Mouse (Mus musculus) heart, postnatal 0 days (tissue): Measurements from ENCODE around the gene Eda. TPM values are rescaled to one million over a fixed set of nuclear protein-coding genes. Genes with fewer than 3 reads are reported as not detected.

Experiments used
- ATAC-seq: fragments of 200-750 bp; cut with Nextera tagmentation; 2 replicates; pipeline ENCODE4 v1.8.0; 2017; ENCODE audit warnings: low read depth, moderate number of reproducible peaks, moderate library complexity; ENCODE audit not compliant: insufficient read depth
- DNase-seq: peaks from one replicate; pipeline ENCODE4 v3.0.0-alpha.2; 2016; ENCODE audit warnings: low spot score
- H3K27ac ChIP-seq: fragments of 300-500 bp; sonication (generic); 2 replicates; pipeline ENCODE4 v1.5.1; 2014; ENCODE audit warnings: low read depth, mild to moderate bottlenecking
- H3K27me3 ChIP-seq: fragments of 300-500 bp; sonication (generic); 2 replicates; pipeline ENCODE4 v1.6.1; 2014; ENCODE audit warnings: low read length, mixed read lengths; ENCODE audit not compliant: control insufficient read depth, insufficient read depth
- H3K36me3 ChIP-seq: fragments of 300-500 bp; sonication (generic); replicated peaks from 2 replicates; pipeline ENCODE4 v1.6.1; 2014; ENCODE audit warnings: low read length, mixed read lengths; ENCODE audit not compliant: control insufficient read depth, insufficient read depth
- H3K4me1 ChIP-seq: fragments of 300-500 bp; sonication (generic); 2 replicates; pipeline ENCODE4 v1.6.1; 2014; ENCODE audit warnings: antibody characterized with exemption; ENCODE audit not compliant: control insufficient read depth, insufficient read depth
- H3K4me2 ChIP-seq: fragments of 300-500 bp; sonication (generic); 2 replicates; pipeline ENCODE4 v1.6.1; 2014; ENCODE audit warnings: low read depth, mild to moderate bottlenecking, low read length, moderate library complexity
- H3K4me3 ChIP-seq: fragments of 300-500 bp; sonication (generic); 2 replicates; pipeline ENCODE4 v1.5.1; 2014; ENCODE audit warnings: low read depth, low read length
- H3K9ac ChIP-seq: fragments of 300-500 bp; sonication (generic); replicated peaks from 2 replicates; pipeline ENCODE4 v1.6.1; 2014; ENCODE audit warnings: low read depth, low read length, mixed read lengths
- H3K9me3 ChIP-seq: fragments of 300-500 bp; sonication (generic); replicated peaks from 2 replicates; pipeline ENCODE4 v1.6.1; 2016; ENCODE audit warnings: low read length; ENCODE audit not compliant: control insufficient read depth
- CTCF ChIP-seq: IDR thresholded peaks from 2 replicates; pipeline ENCODE4 v1.5.1; 2016; ENCODE audit warnings: antibody characterized with exemption, control low read depth, low read depth
- EP300 ChIP-seq: IDR thresholded peaks from 2 replicates; pipeline ENCODE4 v1.6.1; 2016; ENCODE audit warnings: antibody characterized with exemption, low read depth
- WGBS: fragments of 180-500 bp; shearing (Covaris S2); extraction: QIAGEN DNeasy Blood & Tissue Kit; methylation state at CpG from one replicate; pipeline ENCODE4 v1.1.7; 2014; 5-methylcytosine and 5-hydroxymethylcytosine counted together
- polyA plus RNA-seq: library from polyadenylated mRNA; unstranded; fragments of >200 nt; fragmentation: Nextera tagmentation; extraction: Ambion mirVana; gene quantifications from 2 replicates; pipeline ENCODE4 v1.2.1, GENCODE M21; 2015
- total RNA-seq: library from RNA; depleted of rRNA; stranded (reverse); fragments of >200 nt; gene quantifications from 2 replicates; pipeline ENCODE4 v1.2.3, GENCODE M21; 2014; ENCODE audit warnings: low replicate concordance

Gene Eda
- total and polyA plus RNA-seq, 2 experiments from 2014 or later: 1.9 to 4.2 TPM

GRCm38 (mm10) chrX:100389887-100390286 lies 414.5 kb downstream of the Eda start:
- Histone ChIP-seq H3K4me2 (no peak overlapping the region), H3K9me3 (no peaks in the 10 kb centered on the region), H3K4me1 (no peaks in the 10 kb centered on the region), H3K4me3 (no peak overlapping the region), H3K27me3 (no peaks in the 10 kb centered on the region), H3K9ac (no peak overlapping the region), H3K27ac (no peak overlapping the region), H3K36me3 (no peaks in the 10 kb centered on the region)
- no peak for DNase-seq
- ATAC-seq: no peak
- TF ChIP-seq CTCF: no peak
- TF ChIP-seq EP300: no peak
- 94% methylated on average over 1 of the region's 1 CpGs for WGBS

- DNase-seq (peak; percentile 30), ATAC-seq (no peak)
- no peaks in the 10 kb centered on the region for H3K36me3 ChIP-seq
- H3K9me3 ChIP-seq: no peaks in the 10 kb centered on the region
- no peak overlapping the region for H3K9ac ChIP-seq
- no peak overlapping the region for H3K4me2 ChIP-seq
- WGBS: 29% methylated on average over 6 of the region's 6 CpGs
- H3K27ac ChIP-seq: no peak overlapping the region
- no peaks in the 10 kb centered on the region for H3K27me3 ChIP-seq
- H3K4me3 ChIP-seq: no peak overlapping the region
- TF ChIP-seq EP300 (no peak), CTCF (peak; percentile 71)
- H3K4me1 ChIP-seq: no peaks in the 10 kb centered on the region
These were observed 416.9 kb downstream of the Eda start for GRCm38 (mm10) chrX:100392304-100392703.

- no peak overlapping the region for H3K4me3 ChIP-seq
- H3K36me3 ChIP-seq: no peaks in the 10 kb centered on the region
- H3K4me1 ChIP-seq: no peaks in the 10 kb centered on the region
- H3K9me3 ChIP-seq: no peaks in the 10 kb centered on the region
- H3K27ac ChIP-seq: no peak overlapping the region
- WGBS: 58% methylated on average over 7 of the region's 7 CpGs
- H3K27me3 ChIP-seq: no peaks in the 10 kb centered on the region
- H3K9ac ChIP-seq: no peak overlapping the region
- H3K4me2 ChIP-seq: no peak overlapping the region
- no peak for DNase-seq
- ATAC-seq: no peak
- TF ChIP-seq CTCF (no peak), EP300 (no peak)
These were observed 418.9 kb downstream of the Eda start for GRCm38 (mm10) chrX:100394223-100394861.

GRCm38 (mm10) chrX:100395026-100395425 lies 419.6 kb downstream of the Eda start:
- Histone ChIP-seq H3K4me3 (no peak overlapping the region), H3K36me3 (no peaks in the 10 kb centered on the region), H3K9me3 (no peaks in the 10 kb centered on the region), H3K4me1 (no peaks in the 10 kb centered on the region), H3K4me2 (no peak overlapping the region), H3K27me3 (no peaks in the 10 kb centered on the region), H3K9ac (no peak overlapping the region), H3K27ac (no peak overlapping the region)
- DNase-seq (no peak), ATAC-seq (no peak)
- 73% methylated on average over 8 of the region's 8 CpGs for WGBS
- TF ChIP-seq CTCF (peak; percentile 32), EP300 (no peak)

- no peak for ATAC-seq
- TF ChIP-seq EP300 (no peak), CTCF (no peak)
These were observed 425.5 kb downstream of the Eda start for GRCm38 (mm10) chrX:100400900-100401299.

GRCm38 (mm10) chrX:100401657-100402056 lies 426.3 kb downstream of the Eda start:
- Histone ChIP-seq H3K36me3 (no peaks in the 10 kb centered on the region), H3K27ac (no peak overlapping the region), H3K9me3 (no peaks in the 10 kb centered on the region), H3K4me1 (no peaks in the 10 kb centered on the region), H3K27me3 (no peaks in the 10 kb centered on the region), H3K9ac (no peak overlapping the region), H3K4me2 (no peak overlapping the region), H3K4me3 (no peak overlapping the region)
- no peak for TF ChIP-seq EP300
- no peak for TF ChIP-seq CTCF
- WGBS: 67% methylated on average over 5 of the region's 5 CpGs
- DNase-seq: no peak
- ATAC-seq: no peak

More at GRCm38 (mm10) chrX:100400900-100401299, 425.5 kb downstream of the Eda start:
- Histone ChIP-seq H3K36me3 (no peaks in the 10 kb centered on the region), H3K9me3 (no peaks in the 10 kb centered on the region), H3K4me2 (no peak overlapping the region), H3K27me3 (no peaks in the 10 kb centered on the region), H3K9ac (no peak overlapping the region), H3K27ac (no peak overlapping the region), H3K4me3 (no peak overlapping the region), H3K4me1 (no peaks in the 10 kb centered on the region)
- DNase-seq: no peak
